11 mouse cellular contexts compared by ENCODE assay signal in genomic region chr6:31197631-31198338, GRCm38 (mm10).
A peak's percentile ranks its signal among the peaks of the same experiment; 100 is the strongest.
DNase-seq lines count a peak whose midpoint lies in the region; ATAC-seq and TF ChIP-seq lines count a peak whose summit lies in the region.
"Had no signal": no experiment of that assay in that cellular context is flagged by ENCODE, and none has a peak within 500 bp of the region (broad histone marks: within the 10 kb centered on the region; RNA-seq: fewer than 3 reads in every experiment).

No protein-coding gene starts in this region.

- no peak for TF ChIP-seq POLR2A in lung, adult 2 months (IDR thresholded peaks at IDR 0.05; ENCODE audit: borderline replicate concordance, extremely low read depth, low read depth, low read length)
- no peak for TF ChIP-seq POLR2A in bone marrow, adult 2 months (IDR thresholded peaks at IDR 0.05; ENCODE audit: borderline replicate concordance, control insufficient read depth, low read depth, low read length)

- H3K4me2 ChIP-seq in embryonic facial prominence, embryonic 11.5 days (ENCODE audit: low read depth, low read length), result no peak overlapping the region
- H3K4me2 ChIP-seq: embryonic facial prominence, embryonic 13.5 days; limb, embryonic 12.5 days; stomach, embryonic 15.5 days had no signal

- no peak for ATAC-seq in embryonic facial prominence, embryonic 11.5 days (replicated peaks; ENCODE audit: insufficient number of reproducible peaks, low FRiP score, low TSS enrichment, low read depth)

- intact Hi-C loops in heart, postnatal 25 days (cut with DNase I), result no loop called here

- H3K36me3 ChIP-seq in embryonic facial prominence, embryonic 11.5 days (replicated peaks; ENCODE audit: control insufficient read depth, insufficient read depth, low read depth, low read length), result no peaks in the 10 kb centered on the region
- no peaks in the 10 kb centered on the region for H3K36me3 ChIP-seq in embryonic facial prominence, embryonic 10.5 days (replicated peaks)
- H3K36me3 ChIP-seq: embryonic facial prominence, embryonic 13.5 days; limb, embryonic 12.5 days; stomach, embryonic 15.5 days had no signal

- no peak overlapping the region for H3K9ac ChIP-seq in embryonic facial prominence, embryonic 11.5 days (replicated peaks; ENCODE audit: low read length)
- H3K9ac ChIP-seq: embryonic facial prominence, embryonic 13.5 days; limb, embryonic 12.5 days; stomach, embryonic 15.5 days had no signal

- H3K9me3 ChIP-seq in embryonic facial prominence, embryonic 11.5 days (replicated peaks; ENCODE audit: control insufficient read depth, low read length), result no peaks in the 10 kb centered on the region
- no peaks in the 10 kb centered on the region for H3K9me3 ChIP-seq in embryonic facial prominence, embryonic 10.5 days
- H3K9me3 ChIP-seq: embryonic facial prominence, embryonic 13.5 days; limb, embryonic 12.5 days; stomach, embryonic 15.5 days had no signal

- peak; percentile 27 for DNase-seq in embryonic facial prominence, embryonic 11.5 days (ENCODE audit: low spot score)
- no peak for DNase-seq in embryonic facial prominence, embryonic 10.5 days (ENCODE audit: low spot score)
- DNase-seq in lung, adult 2 months, result no peak
- no peak for DNase-seq in lung, adult 18-20 months
- DNase-seq in lung, postnatal 10 days, result peak; percentile 46
- no peak for DNase-seq in heart, postnatal 25 days (ENCODE audit: low spot score)
- no peak for DNase-seq in right cerebral cortex, postnatal 25 days

- peak; percentile 49; the same call in 1 of the 2 replicates for TF ChIP-seq CTCF in lung, adult 2 months (IDR thresholded peaks at IDR 0.05; ENCODE audit: insufficient read depth, low read length)
- TF ChIP-seq CTCF in bone marrow, adult 2 months (IDR thresholded peaks at IDR 0.05; ENCODE audit: control insufficient read depth, insufficient read depth, low read length), result peak; percentile 56

- no peak overlapping the region for H3K27ac ChIP-seq in embryonic facial prominence, embryonic 11.5 days (replicated peaks; ENCODE audit: low read depth, low read length)
- H3K27ac ChIP-seq in embryonic facial prominence, embryonic 10.5 days (replicated peaks), result no peak overlapping the region
- H3K27ac ChIP-seq in bone marrow, adult 2 months (ENCODE audit: control insufficient read depth, insufficient read depth, low read depth, low read length, poor library complexity), result no peak overlapping the region
- H3K27ac ChIP-seq: embryonic facial prominence, embryonic 13.5 days; limb, embryonic 12.5 days; stomach, embryonic 15.5 days had no signal

- no peak overlapping the region for H3K4me3 ChIP-seq in embryonic facial prominence, embryonic 11.5 days (ENCODE audit: low read depth, low read length)
- H3K4me3 ChIP-seq in embryonic facial prominence, embryonic 10.5 days, result no peak overlapping the region
- H3K4me3 ChIP-seq in lung, adult 2 months (replicated peaks; ENCODE audit: extremely low read depth, low read depth, low read length), result no peak overlapping the region
- no peak overlapping the region for H3K4me3 ChIP-seq in bone marrow, adult 2 months (replicated peaks; ENCODE audit: control insufficient read depth, low read depth, low read length)
- H3K4me3 ChIP-seq: embryonic facial prominence, embryonic 13.5 days; limb, embryonic 12.5 days; stomach, embryonic 15.5 days had no signal

- no peaks in the 10 kb centered on the region for H3K4me1 ChIP-seq in embryonic facial prominence, embryonic 11.5 days (ENCODE audit: control insufficient read depth, insufficient read depth, low read length)
- H3K4me1 ChIP-seq in embryonic facial prominence, embryonic 10.5 days, result peaks cover 5% of the 10 kb centered on the region; the same call in 1 of the 2 replicates
- peaks cover 38% of the 10 kb centered on the region for H3K4me1 ChIP-seq in lung, adult 2 months (ENCODE audit: control insufficient read depth, insufficient read depth, low read length)
- no peaks in the 10 kb centered on the region; the same call in 1 of the 2 replicates for H3K4me1 ChIP-seq in bone marrow, adult 2 months (ENCODE audit: control insufficient read depth, insufficient read depth, low read length)
- H3K4me1 ChIP-seq: limb, embryonic 12.5 days; stomach, embryonic 15.5 days had no signal

- H3K27me3 ChIP-seq in embryonic facial prominence, embryonic 11.5 days (ENCODE audit: control insufficient read depth, insufficient read depth, low read length), result no peaks in the 10 kb centered on the region
- no peaks in the 10 kb centered on the region for H3K27me3 ChIP-seq in embryonic facial prominence, embryonic 10.5 days (replicated peaks; ENCODE audit: low read depth, poor library complexity, severe bottlenecking)
- H3K27me3 ChIP-seq: limb, embryonic 12.5 days; stomach, embryonic 15.5 days had no signal

- 65% methylated on average over 4 of the region's 4 CpGs for WGBS in embryonic facial prominence, embryonic 11.5 days
- 61% methylated on average over 4 of the region's 4 CpGs for WGBS in embryonic facial prominence, embryonic 10.5 days
- 40% methylated on average over 4 of the region's 4 CpGs for WGBS in lung, adult 2 months
- 44% methylated on average over 4 of the region's 4 CpGs for WGBS in bone marrow, adult 2 months

Comparison
In these comparisons a context has a peak if more than half of its experiments do, and no peak if none do; other contexts are left out.
1. DNase-seq: peak in embryonic facial prominence, embryonic 11.5 days (single experiment) and lung, postnatal 10 days (single experiment); none in embryonic facial prominence, embryonic 10.5 days (single experiment), lung, adult 2 months (single experiment), lung, adult 18-20 months (0 of 2), heart, postnatal 25 days (single experiment) and right cerebral cortex, postnatal 25 days (single experiment).